Mouse (Mus musculus): ENCODE measurements around the gene Srsf10. TPM values are rescaled to one million over a fixed set of nuclear protein-coding genes. Genes with fewer than 3 reads are reported as not detected.

Gene Srsf10
- 60.1 TPM for polyA plus RNA-seq (2014; fragmentation: Illumina TruSeq; extraction: RNeasy Lipid Tissue Mini Kit (QIAGEN cat#74804); ENCODE audit: low read depth, low replicate concordance)

GRCm38 (mm10) chr4:135855536-135856222 lies at the start of gene Srsf10:
Gene Srsf10 (plus strand): TSS chr4:135855747.

DNA sequence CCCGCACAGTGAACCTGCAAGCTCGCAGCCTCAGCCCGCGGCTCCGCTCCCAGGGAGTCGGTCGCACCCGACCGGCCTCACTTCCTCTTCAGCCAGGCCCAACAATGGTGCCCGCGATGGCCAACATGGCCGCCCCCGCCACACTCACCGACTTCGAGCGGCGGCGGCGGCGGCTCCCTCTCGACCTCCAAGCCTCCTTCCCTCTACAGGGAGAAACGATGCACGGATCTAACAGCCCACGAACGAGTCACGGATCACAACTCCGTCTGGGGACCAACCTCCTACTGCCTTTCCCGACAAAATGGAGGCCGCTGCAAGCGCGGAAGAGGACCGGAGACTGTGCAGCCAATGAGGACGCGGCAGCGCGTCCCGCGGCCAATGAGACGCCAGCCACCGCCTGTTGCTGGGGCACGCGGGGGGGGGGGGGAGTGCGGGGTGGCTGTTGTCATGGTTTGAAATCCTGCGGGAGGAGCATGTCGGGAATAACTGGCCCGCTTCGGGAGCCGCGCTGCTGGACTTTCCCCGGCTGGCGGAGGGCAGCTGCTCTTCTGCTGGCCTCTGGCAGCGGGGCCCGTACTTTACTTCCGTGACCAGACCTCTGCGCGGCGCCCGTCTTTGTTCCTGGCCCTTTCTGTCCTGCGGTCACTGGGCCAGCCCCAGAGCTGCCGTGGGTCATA lies 18.1 kb downstream of the Srsf10 start, which contains the start of gene Pnrc2:
TSS of gene Pnrc2 (minus strand) at position 325 of the 677 bp plus-strand sequence.

GRCm38 (mm10) chr4:135895071-135895571 lies 39.6 kb downstream of the Srsf10 start, which contains the start of gene Cnr2:
Gene Cnr2 (plus strand): TSS chr4:135895394.

Other genes with a start within 250 kb of the Srsf10 start
- 2.0 TPM for gene Ifnlr1, start 169.5 kb upstream of the Srsf10 start, polyA plus RNA-seq (2014; fragmentation: Illumina TruSeq; extraction: RNeasy Lipid Tissue Mini Kit (QIAGEN cat#74804); ENCODE audit: low read depth, low replicate concordance)
- gene Il22ra1, start 127.6 kb upstream of the Srsf10 start, polyA plus RNA-seq (2014; fragmentation: Illumina TruSeq; extraction: RNeasy Lipid Tissue Mini Kit (QIAGEN cat#74804); ENCODE audit: low read depth, low replicate concordance), result 0.24 TPM
- gene Myom3, start 96.0 kb upstream of the Srsf10 start, polyA plus RNA-seq (2014; fragmentation: Illumina TruSeq; extraction: RNeasy Lipid Tissue Mini Kit (QIAGEN cat#74804); ENCODE audit: low read depth, low replicate concordance), result 3.5 TPM
- 86.5 TPM for gene Pnrc2, start 18.1 kb downstream of the Srsf10 start, polyA plus RNA-seq (2014; fragmentation: Illumina TruSeq; extraction: RNeasy Lipid Tissue Mini Kit (QIAGEN cat#74804); ENCODE audit: low read depth, low replicate concordance)
- 0.10 TPM for gene Cnr2, start 39.6 kb downstream of the Srsf10 start, polyA plus RNA-seq (2014; fragmentation: Illumina TruSeq; extraction: RNeasy Lipid Tissue Mini Kit (QIAGEN cat#74804); ENCODE audit: low read depth, low replicate concordance)
- 40.8 TPM for gene Fuca1, start 65.0 kb downstream of the Srsf10 start, polyA plus RNA-seq (2014; fragmentation: Illumina TruSeq; extraction: RNeasy Lipid Tissue Mini Kit (QIAGEN cat#74804); ENCODE audit: low read depth, low replicate concordance)
- gene Hmgcl, start 90.7 kb downstream of the Srsf10 start, polyA plus RNA-seq (2014; fragmentation: Illumina TruSeq; extraction: RNeasy Lipid Tissue Mini Kit (QIAGEN cat#74804); ENCODE audit: low read depth, low replicate concordance), result 76.1 TPM
- gene Gale, start 108.0 kb downstream of the Srsf10 start, polyA plus RNA-seq (2014; fragmentation: Illumina TruSeq; extraction: RNeasy Lipid Tissue Mini Kit (QIAGEN cat#74804); ENCODE audit: low read depth, low replicate concordance), result 3.1 TPM
- 44.9 TPM for gene Lypla2, start 116.9 kb downstream of the Srsf10 start, polyA plus RNA-seq (2014; fragmentation: Illumina TruSeq; extraction: RNeasy Lipid Tissue Mini Kit (QIAGEN cat#74804); ENCODE audit: low read depth, low replicate concordance)
- 22.3 TPM for gene Pithd1, start 131.5 kb downstream of the Srsf10 start, polyA plus RNA-seq (2014; fragmentation: Illumina TruSeq; extraction: RNeasy Lipid Tissue Mini Kit (QIAGEN cat#74804); ENCODE audit: low read depth, low replicate concordance)
- gene Eloa, start 166.0 kb downstream of the Srsf10 start, polyA plus RNA-seq (2014; fragmentation: Illumina TruSeq; extraction: RNeasy Lipid Tissue Mini Kit (QIAGEN cat#74804); ENCODE audit: low read depth, low replicate concordance), result 23.9 TPM
- gene Rpl11, start 197.7 kb downstream of the Srsf10 start, polyA plus RNA-seq (2014; fragmentation: Illumina TruSeq; extraction: RNeasy Lipid Tissue Mini Kit (QIAGEN cat#74804); ENCODE audit: low read depth, low replicate concordance), result 578 TPM